Mouse (Mus musculus) MEL (cell line): ENCODE data around the gene Fam206a. TPM values are rescaled to one million over a fixed set of nuclear protein-coding genes. Genes with fewer than 3 reads are reported as not detected.

Source experiments
- DNase-seq: peaks from one replicate; pipeline ENCODE4 v3.0.0; 2011; ENCODE audit warnings: low read depth, low spot score
- H3K27ac ChIP-seq: 2 replicates; pipeline ENCODE4 v1.5.1; 2012; ENCODE audit warnings: low read depth, mild to moderate bottlenecking, control low read depth, low read length, moderate library complexity; ENCODE audit not compliant: control insufficient read depth
- H3K27me3 ChIP-seq, 2 experiments: fragments of 150-350 bp in 1 of 2; sonication (generic) in 1 of 2; 2 replicates each; pipeline ENCODE4 v1.6.1; 2012; ENCODE audit warnings: low read length in 2 of 2, mild to moderate bottlenecking in 2 of 2, improper control_type of control experiment in 1 of 2, moderate library complexity in 1 of 2; ENCODE audit not compliant: insufficient read depth in 2 of 2, control insufficient read depth in 1 of 2
- H3K36me3 ChIP-seq, 2 experiments: 2 replicates each; pipeline ENCODE4 v1.6.1; 2012 to 2014; ENCODE audit warnings: low read length in 2 of 2, improper control_type of control experiment in 1 of 2, inconsistent platforms in 1 of 2, mild to moderate bottlenecking in 1 of 2; ENCODE audit not compliant: insufficient read depth in 2 of 2, control insufficient read depth in 1 of 2
- H3K4me1 ChIP-seq, 2 experiments: fragments of 150-350 bp in 1 of 2; sonication (generic) in 1 of 2; 2 replicates each; pipeline ENCODE4 v1.6.1; 2012; ENCODE audit warnings: low read length in 2 of 2, improper control_type of control experiment in 1 of 2, mild to moderate bottlenecking in 1 of 2; ENCODE audit not compliant: insufficient read depth in 2 of 2, control insufficient read depth in 1 of 2
- H3K4me3 ChIP-seq, 2 experiments: fragments of 150-350 bp in 1 of 2; sonication (generic) in 1 of 2; 2 replicates each; pipeline ENCODE4 v1.5.1; 2012; ENCODE audit warnings: low read depth in 2 of 2, low read length in 2 of 2, mild to moderate bottlenecking in 2 of 2, moderate library complexity in 2 of 2, control low read depth in 1 of 2, improper control_type of control experiment in 1 of 2; ENCODE audit not compliant: control insufficient read depth in 1 of 2, insufficient read depth in 1 of 2
- H3K79me2 ChIP-seq: 2 replicates; pipeline ENCODE4 v1.6.1; 2012; ENCODE audit warnings: mild to moderate bottlenecking, low read length, moderate library complexity; ENCODE audit not compliant: control insufficient read depth, poor library complexity, insufficient read depth
- H3K9ac ChIP-seq: 2 replicates; pipeline ENCODE4 v1.6.1; 2012; ENCODE audit warnings: low read depth, mild to moderate bottlenecking, control low read depth, low read length, moderate library complexity; ENCODE audit not compliant: control insufficient read depth, poor library complexity, severe bottlenecking
- H3K9me3 ChIP-seq: fragments of 150-350 bp; sonication (generic); replicated peaks from 2 replicates; pipeline ENCODE4 v1.6.1; 2012; ENCODE audit warnings: mild to moderate bottlenecking, low read length, improper control_type of control experiment, moderate library complexity; ENCODE audit not compliant: insufficient read depth
- BHLHE40 ChIP-seq: IDR thresholded peaks from 2 replicates; pipeline ENCODE4 v1.6.1; 2012; ENCODE audit warnings: low read depth, mild to moderate bottlenecking, inconsistent platforms, low read length, improper control_type of control experiment, borderline replicate concordance
- CHD1 ChIP-seq: IDR thresholded peaks from 2 replicates; pipeline ENCODE4 v1.6.1; 2012; ENCODE audit warnings: low read depth, mild to moderate bottlenecking, inconsistent platforms, low read length, improper control_type of control experiment
- CHD2 ChIP-seq: IDR thresholded peaks from 2 replicates; pipeline ENCODE4 v1.6.1; 2011; ENCODE audit warnings: low read length, improper control_type of control experiment
- ETS1 ChIP-seq: IDR thresholded peaks from 2 replicates; pipeline ENCODE4 v1.6.1; 2012; ENCODE audit warnings: low read depth, mild to moderate bottlenecking, inconsistent platforms, low read length, improper control_type of control experiment, moderate library complexity
- GABPA ChIP-seq: IDR thresholded peaks from 2 replicates; pipeline ENCODE4 v1.6.1; 2012; ENCODE audit warnings: low read depth, mild to moderate bottlenecking, inconsistent platforms, low read length, improper control_type of control experiment, moderate library complexity
- MAFK ChIP-seq: IDR thresholded peaks from 2 replicates; pipeline ENCODE4 v1.6.1; 2011; ENCODE audit warnings: low read depth, mild to moderate bottlenecking, low read length, improper control_type of control experiment, borderline replicate concordance
- MAX ChIP-seq: IDR thresholded peaks from 2 replicates; pipeline ENCODE4 v1.6.1; 2011; ENCODE audit warnings: low read length, improper control_type of control experiment
- MAZ ChIP-seq: IDR thresholded peaks from 2 replicates; pipeline ENCODE4 v1.6.1; 2012; ENCODE audit warnings: low read depth, mild to moderate bottlenecking, inconsistent platforms, low read length, improper control_type of control experiment
- MEF2A ChIP-seq: IDR thresholded peaks from 2 replicates; pipeline ENCODE4 v1.6.1; 2014; ENCODE audit warnings: low read depth, mild to moderate bottlenecking, inconsistent platforms, low read length, improper control_type of control experiment; ENCODE audit not compliant: poor library complexity, insufficient replicate concordance, severe bottlenecking; ENCODE audit errors: extremely low read depth
- MYC ChIP-seq: IDR thresholded peaks from 2 replicates; pipeline ENCODE4 v1.6.1; 2011; ENCODE audit warnings: low read depth, mild to moderate bottlenecking, low read length, improper control_type of control experiment, moderate library complexity
- NRF1 ChIP-seq: IDR thresholded peaks from 2 replicates; pipeline ENCODE4 v1.6.1; 2014; ENCODE audit warnings: low read depth, mild to moderate bottlenecking, inconsistent platforms, low read length, improper control_type of control experiment, moderate library complexity; ENCODE audit not compliant: poor library complexity, insufficient read depth, severe bottlenecking
- POLR2AphosphoS5 ChIP-seq: IDR thresholded peaks from 2 replicates; pipeline ENCODE4 v1.6.1; 2012; ENCODE audit warnings: low read depth, borderline replicate concordance, mild to moderate bottlenecking, inconsistent platforms, low read length, moderate library complexity, mixed read lengths
- RAD21 ChIP-seq: IDR thresholded peaks from 2 replicates; pipeline ENCODE4 v1.6.1; 2011; ENCODE audit warnings: mild to moderate bottlenecking, low read depth, low read length, improper control_type of control experiment
- RCOR1 ChIP-seq: IDR thresholded peaks from 2 replicates; pipeline ENCODE4 v1.6.1; 2012; ENCODE audit warnings: low read depth, mild to moderate bottlenecking, inconsistent platforms, low read length, improper control_type of control experiment
- SIN3A ChIP-seq: IDR thresholded peaks from 2 replicates; pipeline ENCODE4 v1.6.1; 2012; ENCODE audit warnings: low read length, improper control_type of control experiment, inconsistent platforms
- TBP ChIP-seq: IDR thresholded peaks from 2 replicates; pipeline ENCODE4 v1.8.0; 2011; ENCODE audit warnings: low read depth, low read length, improper control_type of control experiment
- UBTF ChIP-seq: IDR thresholded peaks from 2 replicates; pipeline ENCODE4 v1.6.1; 2012; ENCODE audit warnings: low read depth, mild to moderate bottlenecking, inconsistent platforms, low read length, improper control_type of control experiment, moderate library complexity, borderline replicate concordance; ENCODE audit not compliant: insufficient read depth
- USF1 ChIP-seq: IDR thresholded peaks from 2 replicates; pipeline ENCODE4 v1.6.1; 2014; ENCODE audit warnings: low read depth, mild to moderate bottlenecking, inconsistent platforms, low read length, improper control_type of control experiment, moderate library complexity
- USF2 ChIP-seq, 2 experiments: IDR thresholded peaks; 2 replicates each; pipeline ENCODE4 v1.6.1; 2011 to 2012; ENCODE audit warnings: improper control_type of control experiment in 2 of 2, low read length in 2 of 2, borderline replicate concordance in 1 of 2, inconsistent platforms in 1 of 2, low read depth in 1 of 2, mild to moderate bottlenecking in 1 of 2; ENCODE audit not compliant: insufficient read depth in 1 of 2
- ZC3H11A ChIP-seq: IDR thresholded peaks from 2 replicates; pipeline ENCODE4 v1.6.1; 2012; ENCODE audit warnings: low read depth, mild to moderate bottlenecking, inconsistent platforms, low read length, improper control_type of control experiment
- ZNF384 ChIP-seq: IDR thresholded peaks from 2 replicates; pipeline ENCODE4 v1.6.1; 2012; ENCODE audit warnings: low read depth, mild to moderate bottlenecking, inconsistent platforms, low read length, improper control_type of control experiment
- polyA plus RNA-seq, 2 experiments: library from polyadenylated mRNA; stranded (reverse) in 1 of 2; unstranded in 1 of 2; fragments of >175 nt in 1 of 2; fragments of >200 nt in 1 of 2; gene quantifications; 2 replicates each; pipeline versions ENCODE4 v1.2.1 to v1.2.4; 2012; ENCODE audit warnings: low replicate concordance in 2 of 2, low read depth in 1 of 2; ENCODE audit not compliant: insufficient read length in 2 of 2, insufficient read depth in 1 of 2, missing spikeins in 1 of 2
- total RNA-seq: library from RNA; depleted of rRNA; stranded (reverse); fragments of 300-350 nt; gene quantifications from 2 replicates; pipeline ENCODE4 v1.2.3, GENCODE M21; 2012

Fam206a gene
- total and polyA plus RNA-seq, 3 experiments = 8.9 to 33.9 (median 27.8) TPM

GRCm38 (mm10) chr4:56811642-56812041 lies 9.5 kb downstream of the Fam206a start:
- Histone ChIP-seq H3K9me3 (no peaks in the 10 kb centered on the region), H3K9ac (no peak overlapping the region), H3K79me2 (no peaks in the 10 kb centered on the region), H3K4me1 (no peaks in the 10 kb centered on the region), H3K27me3 (no peaks in the 10 kb centered on the region), H3K36me3 (peaks cover 0 to 2% of the 10 kb centered on the region in 2 experiments; a peak in 1 of 4 replicates), H3K27ac (no peak overlapping the region), H3K4me3 (no peak overlapping the region)
- DNase-seq = no peak
- TF ChIP-seq USF1 = no peak
- no peak for TF ChIP-seq CHD2
- TF ChIP-seq RCOR1 = no peak
- no peak for TF ChIP-seq MAFK
- TF ChIP-seq BHLHE40 = no peak
- TF ChIP-seq MAZ = no peak
- no peak for TF ChIP-seq POLR2AphosphoS5
- no peak for TF ChIP-seq USF2 (IDR thresholded peaks at IDR 0.05; ENCODE audit: borderline replicate concordance in 1 of 2, insufficient read depth in 1 of 2, low read depth in 1 of 2, low read length in 2 of 2)
- TF ChIP-seq UBTF = no peak
- TF ChIP-seq SIN3A = no peak
- no peak for TF ChIP-seq NRF1
- no peak for TF ChIP-seq ETS1
- no peak for TF ChIP-seq TBP

- Histone ChIP-seq H3K27ac (no peak overlapping the region), H3K4me3 (no peak overlapping the region), H3K9me3 (no peaks in the 10 kb centered on the region), H3K4me1 (no peaks in the 10 kb centered on the region), H3K27me3 (no peaks in the 10 kb centered on the region), H3K36me3 (no peaks in the 10 kb centered on the region), H3K79me2 (no peaks in the 10 kb centered on the region), H3K9ac (no peak overlapping the region)
- DNase-seq = no peak
- TF ChIP-seq GABPA (no peak), MAFK (no peak), MAX (no peak), SIN3A (no peak), POLR2AphosphoS5 (no peak), ZC3H11A (no peak), CHD1 (no peak), RCOR1 (no peak), TBP (no peak), RAD21 (no peak), ETS1 (no peak), MEF2A (no peak), ZNF384 (no peak), BHLHE40 (no peak), USF2 (IDR thresholded peaks at IDR 0.05; ENCODE audit: borderline replicate concordance in 1 of 2, insufficient read depth in 1 of 2, low read depth in 1 of 2, low read length in 2 of 2) (no peak), MYC (no peak), UBTF (no peak), CHD2 (no peak), MAZ (no peak)
Observed at GRCm38 (mm10) chr4:56812096-56812495, 10.0 kb downstream of the Fam206a start.
